Mouse (Mus musculus): ENCODE results near the gene Pld5. TPM values are rescaled to one million over a fixed set of nuclear protein-coding genes. Genes with fewer than 3 reads are reported as not detected.

Pld5 gene
- total and polyA plus RNA-seq, 2 experiments from 2014 or later = 6.4 to 7.2 TPM

GRCm38 (mm10) chr1:176016076-176016475 is 259.0 kb downstream of the Pld5 start:
- ATAC-seq = no peak
- H3K4me3 ChIP-seq (ENCODE audit: low read length) = no peak overlapping the region
- H3K4me1 ChIP-seq (ENCODE audit: insufficient read depth, low read length) = no peaks in the 10 kb centered on the region
- H3K27ac ChIP-seq = no peak overlapping the region
- WGBS = 30% methylated on average over 3 of the region's 3 CpGs
- no peak overlapping the region for H3K9ac ChIP-seq (replicated peaks; ENCODE audit: low read length)
- no peaks in the 10 kb centered on the region for H3K9me3 ChIP-seq (ENCODE audit: low read length)
- no peaks in the 10 kb centered on the region for H3K36me3 ChIP-seq (ENCODE audit: insufficient read depth, low read length)
- no peak overlapping the region for H3K4me2 ChIP-seq (ENCODE audit: low read depth, low read length)
- no peak for DNase-seq (ENCODE audit: low spot score)
- no peak for TF ChIP-seq CTCF (IDR thresholded peaks at IDR 0.05; ENCODE audit: low read depth)
- H3K27me3 ChIP-seq (ENCODE audit: insufficient read depth, low read length) = no peaks in the 10 kb centered on the region

- no peaks in the 10 kb centered on the region for H3K27me3 ChIP-seq (ENCODE audit: insufficient read depth, low read length)
- H3K4me3 ChIP-seq (ENCODE audit: low read length) = no peak overlapping the region
- no peaks in the 10 kb centered on the region for H3K9me3 ChIP-seq (ENCODE audit: low read length)
- H3K4me1 ChIP-seq (ENCODE audit: insufficient read depth, low read length) = no peaks in the 10 kb centered on the region
- no peak overlapping the region for H3K9ac ChIP-seq (replicated peaks; ENCODE audit: low read length)
- DNase-seq (ENCODE audit: low spot score) = no peak
- no peak overlapping the region for H3K27ac ChIP-seq
- WGBS = 11% methylated on average over 3 of the region's 3 CpGs
- ATAC-seq = no peak
- H3K4me2 ChIP-seq (ENCODE audit: low read depth, low read length) = no peak overlapping the region
- no peaks in the 10 kb centered on the region for H3K36me3 ChIP-seq (ENCODE audit: insufficient read depth, low read length)
- TF ChIP-seq CTCF (IDR thresholded peaks at IDR 0.05; ENCODE audit: low read depth) = no peak
These were observed 261.4 kb downstream of the Pld5 start for GRCm38 (mm10) chr1:176013497-176014268.

- H3K4me2 ChIP-seq (ENCODE audit: low read depth, low read length) = no peak overlapping the region
These were observed 263.6 kb downstream of the Pld5 start for GRCm38 (mm10) chr1:176011535-176011934.

GRCm38 (mm10) chr1:176011072-176011471 is 264.0 kb downstream of the Pld5 start:
- no peak for TF ChIP-seq CTCF (IDR thresholded peaks at IDR 0.05; ENCODE audit: low read depth)
- Histone ChIP-seq H3K27me3 (ENCODE audit: insufficient read depth, low read length) (no peaks in the 10 kb centered on the region), H3K36me3 (ENCODE audit: insufficient read depth, low read length) (no peaks in the 10 kb centered on the region), H3K9ac (replicated peaks; ENCODE audit: low read length) (no peak overlapping the region), H3K4me1 (ENCODE audit: insufficient read depth, low read length) (no peaks in the 10 kb centered on the region), H3K9me3 (ENCODE audit: low read length) (no peaks in the 10 kb centered on the region), H3K4me2 (ENCODE audit: low read depth, low read length) (no peak overlapping the region), H3K4me3 (ENCODE audit: low read length) (no peak overlapping the region), H3K27ac (no peak overlapping the region)
- no peak for DNase-seq (ENCODE audit: low spot score)
- ATAC-seq = no peak

More at GRCm38 (mm10) chr1:176011535-176011934, 263.6 kb downstream of the Pld5 start:
- no peak for ATAC-seq
- no peak overlapping the region for H3K9ac ChIP-seq (replicated peaks; ENCODE audit: low read length)
- no peak for TF ChIP-seq CTCF (IDR thresholded peaks at IDR 0.05; ENCODE audit: low read depth)
- no peaks in the 10 kb centered on the region for H3K4me1 ChIP-seq (ENCODE audit: insufficient read depth, low read length)
- H3K27ac ChIP-seq = no peak overlapping the region
- H3K27me3 ChIP-seq (ENCODE audit: insufficient read depth, low read length) = no peaks in the 10 kb centered on the region
- no peaks in the 10 kb centered on the region for H3K9me3 ChIP-seq (ENCODE audit: low read length)
- no peak for DNase-seq (ENCODE audit: low spot score)
- no peak overlapping the region for H3K4me3 ChIP-seq (ENCODE audit: low read length)
- no peaks in the 10 kb centered on the region for H3K36me3 ChIP-seq (ENCODE audit: insufficient read depth, low read length)

- no peak overlapping the region for H3K27ac ChIP-seq
- WGBS = 93% methylated on average over 2 of the region's 2 CpGs
- ATAC-seq = no peak
- no peaks in the 10 kb centered on the region for H3K9me3 ChIP-seq (ENCODE audit: low read length)
- no peaks in the 10 kb centered on the region for H3K4me1 ChIP-seq (ENCODE audit: insufficient read depth, low read length)
- no peak overlapping the region for H3K9ac ChIP-seq (replicated peaks; ENCODE audit: low read length)
- no peak overlapping the region for H3K4me3 ChIP-seq (ENCODE audit: low read length)
- TF ChIP-seq CTCF (IDR thresholded peaks at IDR 0.05; ENCODE audit: low read depth) = no peak; the same call in 1 of the 2 replicates
- H3K4me2 ChIP-seq (ENCODE audit: low read depth, low read length) = no peak overlapping the region
- H3K27me3 ChIP-seq (ENCODE audit: insufficient read depth, low read length) = no peaks in the 10 kb centered on the region
- DNase-seq (ENCODE audit: low spot score) = no peak
- no peaks in the 10 kb centered on the region for H3K36me3 ChIP-seq (ENCODE audit: insufficient read depth, low read length)
These were observed 266.7 kb downstream of the Pld5 start for GRCm38 (mm10) chr1:176008411-176008810.

- no peaks in the 10 kb centered on the region for H3K36me3 ChIP-seq (ENCODE audit: insufficient read depth, low read length)
- no peak overlapping the region for H3K4me3 ChIP-seq (ENCODE audit: low read length)
- 59% methylated on average over 5 of the region's 5 CpGs for WGBS
- DNase-seq (ENCODE audit: low spot score) (no peak), ATAC-seq (no peak)
- no peaks in the 10 kb centered on the region for H3K9me3 ChIP-seq (ENCODE audit: low read length)
- 0 out of 2 replicates have a peak, but pooled peaks cover 4% of the 10 kb centered on the region for H3K4me1 ChIP-seq (ENCODE audit: insufficient read depth, low read length)
- no peak overlapping the region for H3K4me2 ChIP-seq (ENCODE audit: low read depth, low read length)
- H3K27me3 ChIP-seq (ENCODE audit: insufficient read depth, low read length) = no peaks in the 10 kb centered on the region
- TF ChIP-seq CTCF (IDR thresholded peaks at IDR 0.05; ENCODE audit: low read depth) = no peak
- no peak overlapping the region for H3K27ac ChIP-seq
- H3K9ac ChIP-seq (replicated peaks; ENCODE audit: low read length) = no peak overlapping the region
These were observed 274.5 kb downstream of the Pld5 start for GRCm38 (mm10) chr1:176000599-176000998.

- DNase-seq (ENCODE audit: low spot score) (peak; percentile 24), ATAC-seq (peak; percentile 58; the same call in 1 of the 2 replicates)
- TF ChIP-seq CTCF (IDR thresholded peaks at IDR 0.05; ENCODE audit: low read depth) = no peak
- Histone ChIP-seq H3K9ac (replicated peaks; ENCODE audit: low read length) (no peak overlapping the region), H3K36me3 (ENCODE audit: insufficient read depth, low read length) (no peaks in the 10 kb centered on the region), H3K4me3 (ENCODE audit: low read length) (no peak overlapping the region), H3K27me3 (ENCODE audit: insufficient read depth, low read length) (0 out of 2 replicates have a peak, but pooled peaks cover 4% of the 10 kb centered on the region), H3K27ac (no peak overlapping the region), H3K9me3 (ENCODE audit: low read length) (no peaks in the 10 kb centered on the region), H3K4me1 (ENCODE audit: insufficient read depth, low read length) (0 out of 2 replicates have a peak, but pooled peaks cover 4% of the 10 kb centered on the region), H3K4me2 (ENCODE audit: low read depth, low read length) (no peak overlapping the region)
- WGBS = 29% methylated on average over 7 of the region's 7 CpGs
These were observed 277.9 kb downstream of the Pld5 start for GRCm38 (mm10) chr1:175997076-175997651.
